Mouse (Mus musculus) cerebellum, adult 9-11 months (tissue): ENCODE results near the gene Aff3.
A peak's percentile ranks its signal among the peaks of the same experiment; 100 is the strongest.

ENCODE experiments used
- DNase-seq: peaks from one replicate; pipeline ENCODE4 v3.0.0; 2022

The Aff3 gene

GRCm38 (mm10) chr1:38309341-38309740 lies 355.4 kb downstream of the Aff3 start:
- no peak for DNase-seq

GRCm38 (mm10) chr1:38308705-38308996 lies 356.1 kb downstream of the Aff3 start:
- DNase-seq = no peak

GRCm38 (mm10) chr1:38307821-38308704 lies 356.7 kb downstream of the Aff3 start:
- peak; percentile 51 for DNase-seq

GRCm38 (mm10) chr1:38307234-38307633 lies 357.5 kb downstream of the Aff3 start:
- DNase-seq = no peak

- no peak for DNase-seq
Observed at GRCm38 (mm10) chr1:38306146-38306545, 358.6 kb downstream of the Aff3 start.

GRCm38 (mm10) chr1:38304376-38304775 lies 360.4 kb downstream of the Aff3 start:
- no peak for DNase-seq

- DNase-seq = no peak
Observed at GRCm38 (mm10) chr1:38298291-38298690, 366.5 kb downstream of the Aff3 start.

- DNase-seq = no peak
Observed at GRCm38 (mm10) chr1:38294906-38295305, 369.8 kb downstream of the Aff3 start.

GRCm38 (mm10) chr1:38294336-38294695 lies 370.4 kb downstream of the Aff3 start:
- no peak for DNase-seq

- no peak for DNase-seq
Observed at GRCm38 (mm10) chr1:38293671-38294335, 371.0 kb downstream of the Aff3 start.

GRCm38 (mm10) chr1:38292851-38293250 lies 371.9 kb downstream of the Aff3 start:
- DNase-seq = no peak

GRCm38 (mm10) chr1:38291915-38292314 lies 372.8 kb downstream of the Aff3 start:
- DNase-seq = no peak

- DNase-seq = no peak
Observed at GRCm38 (mm10) chr1:38291497-38291896, 373.3 kb downstream of the Aff3 start.

- DNase-seq = no peak
Observed at GRCm38 (mm10) chr1:38290881-38291280, 373.9 kb downstream of the Aff3 start.

- DNase-seq = no peak
Observed at GRCm38 (mm10) chr1:38289891-38290290, 374.9 kb downstream of the Aff3 start.

GRCm38 (mm10) chr1:38288716-38289115 lies 376.0 kb downstream of the Aff3 start:
- DNase-seq = no peak

GRCm38 (mm10) chr1:38286551-38286950 lies 378.2 kb downstream of the Aff3 start:
- DNase-seq = no peak

- DNase-seq = no peak
Observed at GRCm38 (mm10) chr1:38280549-38280948, 384.2 kb downstream of the Aff3 start.

GRCm38 (mm10) chr1:38271312-38271711 lies 393.4 kb downstream of the Aff3 start:
- DNase-seq = no peak

GRCm38 (mm10) chr1:38268246-38269042 lies 396.3 kb downstream of the Aff3 start:
- DNase-seq = no peak

- DNase-seq = no peak
Observed at GRCm38 (mm10) chr1:38263251-38263650, 401.5 kb downstream of the Aff3 start.

GRCm38 (mm10) chr1:38262362-38263154 lies 402.2 kb downstream of the Aff3 start:
- DNase-seq = peak; percentile 17

GRCm38 (mm10) chr1:38261076-38261475 lies 403.7 kb downstream of the Aff3 start:
- DNase-seq = no peak
